Mouse (Mus musculus) adrenal gland, postnatal 4 days (tissue): Measurements from ENCODE around the gene D230025D16Rik. TPM values are rescaled to one million over a fixed set of nuclear protein-coding genes. Genes with fewer than 3 reads are reported as not detected.
"Not testable (repeated sequence)": the region's sequence is repeated elsewhere in the genome, so short reads cannot be mapped to it uniquely, and the experiment has no call there.

Experiments used
- DNase-seq, 2 experiments: peaks; one replicate each; pipeline ENCODE4 v3.0.0; 2021 to 2022; ENCODE audit warnings: low spot score in 2 of 2, mixed read lengths in 2 of 2
- total RNA-seq, 2 experiments: library from RNA; stranded (reverse); gene quantifications; 2 replicates each; pipeline ENCODE4 v1.2.3; 2021

D230025D16Rik gene
- total RNA-seq, 2 experiments from 2014 or later = 33.3 to 38.1 TPM

DNA sequence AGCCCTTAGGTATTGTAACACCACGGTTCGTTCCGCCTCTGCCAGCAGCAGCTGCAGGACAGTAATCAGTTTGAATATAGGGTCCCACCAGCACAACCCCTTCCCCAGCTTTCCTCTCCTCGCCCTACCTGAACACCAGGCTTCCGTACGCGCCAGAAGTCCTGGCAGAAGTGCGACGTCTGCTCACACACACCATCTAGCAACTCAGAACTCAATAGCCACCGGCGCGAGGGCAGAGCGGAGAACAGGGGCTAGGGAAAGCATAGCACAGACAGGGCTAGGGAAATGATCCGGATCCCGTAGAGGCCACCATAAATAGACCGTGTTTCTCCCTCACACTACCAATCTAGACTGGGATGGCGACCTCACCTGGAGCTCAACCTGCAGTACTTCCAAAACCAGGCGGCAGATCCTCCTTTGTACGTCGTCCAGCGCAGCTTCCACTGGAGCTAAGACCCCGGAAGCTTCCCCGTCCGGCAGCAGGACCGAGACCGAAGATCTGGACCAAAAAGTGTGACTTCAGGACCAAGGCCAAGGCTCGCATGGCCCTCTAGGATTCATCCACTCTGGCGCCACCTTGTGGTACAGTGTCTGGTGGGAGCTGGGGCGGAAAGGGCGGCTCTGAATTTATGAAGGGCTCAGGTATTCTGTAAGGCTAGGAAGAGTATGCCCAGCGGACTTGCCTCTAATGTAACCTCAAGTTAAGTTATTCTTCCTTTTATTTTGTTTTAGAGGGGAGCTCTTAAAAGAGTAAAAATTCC lies 65.8 kb downstream of the D230025D16Rik start:
- DNase-seq = peak; percentile 64 to 87

DNA sequence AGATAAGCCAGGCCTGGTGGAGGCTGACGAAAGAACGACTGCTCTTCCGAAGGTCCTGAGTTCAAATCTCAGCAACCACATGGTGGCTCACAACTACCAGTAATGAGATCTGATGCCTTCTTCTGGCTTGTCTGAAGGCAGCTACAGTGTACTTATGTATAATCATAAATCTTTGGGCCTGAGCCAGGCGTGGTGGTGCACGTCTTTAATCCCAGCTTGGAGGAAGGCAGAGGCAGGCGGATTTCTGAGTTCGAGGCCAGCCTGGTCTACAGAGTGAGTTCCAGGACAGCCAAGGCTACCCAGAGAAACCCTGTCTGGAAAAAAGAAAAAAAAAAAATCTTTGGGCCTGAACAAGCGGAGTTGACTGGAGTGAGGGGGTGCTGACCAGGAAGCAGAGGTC lies 66.4 kb downstream of the D230025D16Rik start:
- DNase-seq = not testable (repeated sequence)

DNA sequence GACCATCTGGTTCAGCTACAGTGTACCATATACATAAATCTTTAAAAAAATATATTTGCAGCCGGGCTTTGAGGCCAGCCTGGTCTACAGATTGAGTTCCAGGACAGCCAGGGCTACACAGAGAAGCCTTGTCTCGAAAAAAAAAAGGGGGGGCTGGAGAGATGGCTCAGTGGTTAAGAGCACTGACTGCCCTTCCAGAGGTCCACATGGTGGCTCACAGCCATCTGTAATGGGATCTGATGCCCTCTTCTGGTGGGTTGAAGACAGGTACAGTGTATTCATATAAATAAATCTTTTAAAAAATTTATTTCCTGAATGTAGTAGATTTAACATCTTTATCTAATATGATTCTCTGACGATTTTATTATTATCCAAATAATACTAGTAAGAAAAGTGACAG lies 66.9 kb downstream of the D230025D16Rik start:
- not testable (repeated sequence) for DNase-seq

DNA sequence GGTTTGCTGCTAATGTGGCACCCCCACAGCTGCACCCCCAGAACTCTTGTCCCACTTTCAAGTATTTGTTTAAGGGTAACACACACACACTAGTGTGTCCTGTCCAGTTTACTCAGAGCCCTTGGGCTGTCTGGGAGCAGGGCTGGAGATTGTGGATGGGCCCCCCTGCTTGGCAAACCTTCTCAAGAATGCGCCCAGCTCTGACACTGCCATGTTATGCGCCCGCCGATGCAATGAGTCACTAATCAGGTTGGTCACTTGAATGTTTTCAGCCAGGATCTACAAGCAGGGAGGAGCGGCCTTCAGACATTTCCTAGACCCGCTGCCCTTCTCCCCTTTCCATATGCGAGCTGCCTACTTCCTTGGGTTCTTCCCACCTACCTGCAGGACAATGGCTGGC lies 67.5 kb downstream of the D230025D16Rik start:
- no peak for DNase-seq

DNA sequence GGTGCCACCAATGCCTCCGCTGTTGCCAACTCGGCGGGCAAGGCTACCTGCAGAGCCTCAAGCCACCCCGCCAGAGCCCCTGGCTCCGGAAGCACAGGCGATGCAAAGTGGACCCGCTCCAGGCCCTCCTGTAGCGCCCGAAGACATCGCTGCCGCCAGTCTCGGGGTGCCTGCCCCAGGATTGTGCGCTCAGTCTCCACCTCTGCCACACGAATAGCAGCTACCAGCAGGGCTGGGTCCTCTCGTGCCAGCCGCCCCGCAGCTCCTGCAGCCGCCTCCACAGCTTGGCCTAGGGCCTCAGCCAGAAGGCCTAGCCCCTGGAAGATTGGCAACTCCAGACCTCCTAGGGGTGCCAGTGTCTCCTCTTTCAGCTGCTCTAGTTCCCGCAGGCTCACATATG lies 68.5 kb downstream of the D230025D16Rik start:
- DNase-seq = no peak

DNA sequence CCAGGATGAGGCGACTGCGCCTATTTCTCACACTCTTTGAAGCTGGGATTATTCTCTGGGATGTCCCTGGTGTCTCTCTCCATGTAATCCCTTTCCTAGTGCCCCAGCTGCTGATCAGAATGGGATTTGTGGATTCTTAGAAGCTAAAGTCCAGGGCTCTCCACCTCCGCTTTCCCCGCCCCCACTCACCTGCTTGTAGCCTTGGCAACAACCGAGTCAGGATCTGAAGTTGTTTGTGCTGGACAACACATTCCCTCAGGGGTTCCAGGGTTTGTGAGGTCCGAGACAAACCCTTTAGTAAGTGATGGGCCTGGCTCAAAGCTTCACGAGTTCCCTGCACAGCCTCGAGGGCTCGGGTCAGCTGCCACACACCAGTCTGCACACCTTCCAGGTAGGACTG lies 69.8 kb downstream of the D230025D16Rik start:
- no peak for DNase-seq

DNA sequence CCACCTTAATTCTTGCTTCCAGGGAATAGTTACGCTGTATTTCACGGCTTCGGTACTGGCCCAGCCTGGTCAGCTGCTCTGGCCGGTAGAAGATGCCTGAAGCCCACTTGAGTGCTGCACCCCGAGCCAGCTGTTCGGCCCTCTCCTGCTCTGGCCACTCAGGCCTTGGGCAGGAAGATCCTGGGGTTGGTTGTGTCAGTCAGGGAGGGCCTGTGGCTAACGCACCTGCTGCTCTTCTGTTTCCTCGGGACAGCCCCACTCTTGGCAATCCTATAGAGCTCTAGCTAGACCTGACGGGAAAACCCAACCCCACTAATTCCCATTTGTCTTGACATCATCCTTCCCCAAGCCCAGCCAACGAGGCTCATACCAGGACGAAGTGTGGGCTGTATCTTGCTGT lies 70.3 kb downstream of the D230025D16Rik start:
- DNase-seq = no peak

DNA sequence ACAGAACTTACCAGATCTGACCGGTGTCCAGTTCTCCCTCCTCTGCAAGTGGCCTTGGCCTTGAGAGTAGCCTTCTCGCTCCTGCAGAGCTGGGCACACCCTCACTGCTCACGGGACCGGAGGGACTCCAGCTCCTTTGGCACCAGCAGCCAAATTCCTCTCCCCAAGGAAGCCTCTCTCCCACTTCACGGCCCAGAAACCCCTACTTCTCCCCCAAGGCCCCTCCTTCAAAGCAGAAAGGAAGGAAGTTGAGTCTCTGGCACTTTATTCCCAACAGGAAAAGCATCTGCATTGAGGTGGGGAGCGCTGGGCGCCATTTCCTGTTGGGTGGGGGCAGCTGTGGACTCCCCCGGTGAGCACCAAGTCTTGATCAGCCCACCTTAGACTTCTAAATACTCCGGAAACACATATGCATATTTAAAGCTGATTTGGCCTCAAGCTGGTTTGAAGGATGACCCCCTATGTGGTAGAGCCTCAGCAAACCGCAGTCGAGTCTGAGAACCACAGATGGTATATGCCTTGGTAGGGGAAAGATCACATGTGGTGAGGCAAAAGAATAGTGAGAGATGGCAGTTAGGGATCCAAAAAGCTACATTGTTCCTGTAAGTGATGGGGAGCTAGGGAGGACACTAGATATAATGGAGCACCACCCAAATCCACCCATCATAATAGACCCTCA lies 71.1 kb downstream of the D230025D16Rik start, which contains the start of gene Exoc3l:
TSS of gene Exoc3l (minus strand) at position 207 of the 679 bp plus-strand sequence.
- DNase-seq = no peak

DNA sequence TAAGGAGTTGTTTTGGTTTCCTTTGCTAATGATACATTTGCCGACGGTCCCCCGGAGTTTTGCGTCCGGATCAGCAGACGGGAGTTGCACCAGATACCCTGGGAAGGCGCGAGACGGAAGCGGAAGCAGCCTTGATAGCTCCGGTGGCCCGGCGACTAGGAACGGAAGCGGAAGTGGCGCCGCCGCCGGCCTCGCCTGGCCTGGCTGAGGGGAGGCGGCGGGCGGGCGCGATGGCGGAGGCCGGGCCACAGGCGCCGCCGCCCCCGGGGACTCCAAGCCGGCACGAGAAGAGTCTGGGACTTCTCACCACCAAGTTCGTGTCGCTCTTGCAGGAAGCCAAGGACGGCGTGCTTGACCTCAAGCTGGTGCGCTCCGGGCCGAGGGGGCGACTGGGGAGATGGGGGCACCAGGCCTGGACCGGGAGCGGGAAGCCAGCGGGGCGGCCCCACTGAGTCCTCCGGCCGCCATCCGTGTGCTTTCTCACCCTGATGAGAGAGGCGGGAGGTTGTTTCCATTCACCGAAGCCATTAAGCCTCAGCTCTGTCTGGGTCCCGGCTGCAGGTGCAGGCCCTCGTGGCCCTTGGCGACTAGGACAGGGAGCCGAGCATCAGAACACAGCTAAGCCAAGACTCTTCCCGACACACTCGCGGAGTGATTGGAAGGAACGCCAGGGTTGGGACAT lies 72.7 kb downstream of the D230025D16Rik start, which contains the start of gene E2f4:
TSS of gene E2f4 (plus strand) at position 153 of the 682 bp plus-strand sequence.
- peak; percentile 85 to 88 for DNase-seq

DNA sequence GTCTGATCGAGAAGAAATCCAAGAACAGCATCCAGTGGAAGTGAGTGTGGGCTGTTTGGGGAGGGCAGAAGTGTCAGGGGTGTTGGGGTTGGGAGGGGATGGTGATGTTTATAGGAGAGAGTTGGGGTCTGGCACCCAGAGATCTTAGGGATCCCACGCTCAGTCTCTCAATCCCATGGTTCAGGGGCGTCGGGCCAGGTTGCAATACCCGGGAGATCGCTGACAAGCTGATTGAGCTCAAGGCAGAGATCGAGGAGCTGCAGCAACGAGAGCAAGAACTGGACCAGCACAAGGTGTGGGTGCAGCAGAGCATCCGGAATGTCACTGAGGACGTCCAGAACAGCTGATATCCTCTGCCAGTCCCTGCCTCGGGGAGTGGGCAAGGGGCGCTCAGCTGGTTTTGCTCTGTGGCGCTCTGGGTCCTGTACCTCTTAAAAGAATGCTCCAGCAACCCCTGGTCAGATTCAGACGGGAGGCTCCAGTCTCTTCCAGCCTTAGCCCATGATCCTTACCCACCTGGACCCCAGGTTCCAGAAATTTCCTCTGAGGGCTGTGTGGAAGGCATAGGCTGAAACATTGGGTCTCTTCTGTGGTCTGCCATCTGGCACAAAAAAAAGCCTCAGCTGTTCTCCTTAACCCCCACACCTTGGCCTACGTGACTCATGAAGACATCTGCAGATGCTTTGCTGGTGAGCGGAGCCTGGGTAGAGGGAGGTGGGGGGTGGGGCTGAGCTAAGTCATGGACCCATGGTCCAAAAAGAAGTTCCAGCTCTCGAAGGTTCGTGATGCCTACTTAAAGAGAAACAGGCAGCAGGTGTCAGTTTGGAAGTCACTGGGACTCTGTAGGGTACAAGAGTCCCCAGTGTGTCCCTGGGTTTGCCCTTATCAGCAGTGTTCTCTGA lies 73.7 kb downstream of the D230025D16Rik start:
- DNase-seq = no peak

DNA sequence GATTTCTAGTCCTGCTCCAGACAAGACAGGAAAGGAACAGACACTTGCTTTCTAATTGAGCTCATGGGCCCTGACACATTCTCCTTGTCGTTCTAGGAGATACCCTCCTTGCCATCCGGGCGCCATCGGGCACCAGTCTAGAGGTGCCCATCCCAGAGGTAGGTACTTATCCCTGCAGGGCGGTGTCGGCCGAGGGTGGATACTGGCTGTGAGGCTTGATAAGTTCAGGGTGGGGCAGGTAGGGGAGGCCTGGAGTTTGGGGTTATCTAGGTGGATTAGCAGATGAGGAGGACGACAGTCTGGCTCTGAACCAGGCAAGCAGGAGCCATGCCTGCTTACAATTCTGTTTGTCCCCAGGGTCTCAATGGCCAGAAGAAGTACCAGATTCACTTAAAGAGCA lies 75.0 kb downstream of the D230025D16Rik start:
- DNase-seq = no peak

Other genes with a start within 250 kb of the D230025D16Rik start
- gene Ces2h, start 224.3 kb upstream of the D230025D16Rik start, total RNA-seq = under 1 TPM; 0.34 to 0.85 TPM
- 10 to 100 TPM in 1 of 2 experiments, 1 to 10 TPM in 1; 1.2 to 41.5 TPM for gene Ces3a, start 176.5 kb upstream of the D230025D16Rik start, total RNA-seq
- not detected for gene Ces3b, start 141.4 kb upstream of the D230025D16Rik start, total RNA-seq
- not detected for gene Ces4a, start 93.3 kb upstream of the D230025D16Rik start, total RNA-seq
- gene Cbfb, start 54.5 kb upstream of the D230025D16Rik start, total RNA-seq = 10 to 100 TPM; 66.4 to 70.2 TPM
- 10 to 100 TPM; 10.4 to 11.3 TPM for gene B3gnt9, start 30.0 kb downstream of the D230025D16Rik start, total RNA-seq
- 10 to 100 TPM; 15.9 to 17.4 TPM for gene Tradd, start 39.5 kb downstream of the D230025D16Rik start, total RNA-seq
- gene Fbxl8, start 39.5 kb downstream of the D230025D16Rik start, total RNA-seq = 1 to 10 TPM; 3.2 to 3.5 TPM
- gene Hsf4, start 44.7 kb downstream of the D230025D16Rik start, total RNA-seq = under 1 TPM; 0.42 to 0.53 TPM
- gene Nol3, start 51.0 kb downstream of the D230025D16Rik start, total RNA-seq = 1 to 10 TPM; 1.8 to 2.7 TPM
- gene 4931428F04Rik, start 64.7 kb downstream of the D230025D16Rik start, total RNA-seq = 10 to 100 TPM in 1 of 2 experiments, 1 to 10 TPM in 1; 9.1 to 10.4 TPM
- 10 to 100 TPM; 25.7 to 30.9 TPM for gene Exoc3l, start 71.0 kb downstream of the D230025D16Rik start, total RNA-seq
- 10 to 100 TPM; 50.5 to 55.7 TPM for gene E2f4, start 72.5 kb downstream of the D230025D16Rik start, total RNA-seq
- 10 to 100 TPM in 1 of 2 experiments, 1 to 10 TPM in 1; 9.2 to 13.6 TPM for gene Elmo3, start 80.5 kb downstream of the D230025D16Rik start, total RNA-seq
- gene Lrrc29, start 101.1 kb downstream of the D230025D16Rik start, total RNA-seq = 10 to 100 TPM; 14.3 to 16.3 TPM
- 10 to 100 TPM; 48.5 to 49.2 TPM for gene Tmem208, start 101.2 kb downstream of the D230025D16Rik start, total RNA-seq
- 10 to 100 TPM; 17.9 to 18.8 TPM for gene Fhod1, start 122.8 kb downstream of the D230025D16Rik start, total RNA-seq
- 1 to 10 TPM; 5.5 to 5.8 TPM for gene Slc9a5, start 123.7 kb downstream of the D230025D16Rik start, total RNA-seq
- gene Plekhg4, start 148.1 kb downstream of the D230025D16Rik start, total RNA-seq = 1 to 10 TPM in 1 of 2 experiments, under 1 TPM in 1; 0.25 to 1.2 TPM
- not detected for gene Kctd19, start 188.4 kb downstream of the D230025D16Rik start, total RNA-seq
- 1 to 10 TPM; 5.4 to 6.4 TPM for gene Lrrc36, start 188.4 kb downstream of the D230025D16Rik start, total RNA-seq
- gene Tppp3, start 246.4 kb downstream of the D230025D16Rik start, total RNA-seq = 10 to 100 TPM; 88.4 to 89.4 TPM